Mouse (Mus musculus) CD4-positive, CD25-positive, alpha-beta regulatory T cell, adult 2 months (primary cell): ENCODE data around the gene Slc22a4.
"Not testable (repeated sequence)": the region's sequence is repeated elsewhere in the genome, so short reads cannot be mapped to it uniquely, and the experiment has no call there.

ENCODE experiments used
- DNase-seq: peaks from one replicate; pipeline ENCODE4 v3.0.0-alpha.2; 2012; ENCODE audit warnings: low read depth, low spot score

Slc22a4 gene

DNA sequence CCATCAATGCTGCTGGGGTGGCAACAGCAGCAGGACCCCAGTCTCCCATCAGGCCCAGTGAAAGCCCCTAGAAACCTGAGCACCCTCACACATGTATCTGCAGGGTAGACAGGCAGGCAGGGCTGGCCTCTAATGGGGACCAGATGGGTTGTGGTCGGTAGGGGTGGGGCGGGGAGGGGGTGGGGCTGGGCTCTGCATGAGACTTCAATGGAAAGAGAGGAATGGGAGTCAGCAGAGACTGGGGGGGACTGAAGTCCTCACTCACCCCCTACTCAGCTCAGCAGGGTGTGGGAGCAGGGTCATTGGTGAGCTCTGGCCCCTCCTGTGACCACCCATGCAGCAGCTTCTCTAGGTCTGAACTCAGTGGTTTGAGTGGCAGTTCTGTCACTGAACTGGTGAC is 29.5 kb upstream of the Slc22a4 start:
- no peak for DNase-seq

GRCm38 (mm10) chr11:54056132-54056531 is 28.2 kb upstream of the Slc22a4 start:
- DNase-seq, result no peak

GRCm38 (mm10) chr11:54054257-54054656 is 26.4 kb upstream of the Slc22a4 start:
- DNase-seq, result peak; percentile 66

- no peak for DNase-seq
Observed at GRCm38 (mm10) chr11:54053090-54053489, 25.2 kb upstream of the Slc22a4 start.

DNA sequence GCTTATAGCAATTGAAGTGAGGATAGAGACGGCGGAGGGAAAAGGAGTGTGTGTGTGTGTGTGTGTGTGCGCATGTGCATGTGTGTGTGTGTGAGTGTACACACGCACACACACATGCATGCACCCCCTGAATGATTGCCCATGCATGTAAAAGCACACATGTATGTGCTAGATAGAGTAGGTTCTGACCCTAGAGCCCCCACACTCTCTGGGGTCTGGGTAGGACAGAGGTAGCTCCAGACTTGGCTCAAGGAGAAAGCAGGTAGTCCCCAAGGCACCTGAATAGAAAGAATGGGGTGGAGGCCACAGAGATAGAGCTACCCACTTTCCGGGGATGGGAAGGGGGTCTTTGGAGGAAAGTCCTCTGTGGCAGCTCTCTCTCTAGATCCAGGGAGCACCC is 24.2 kb upstream of the Slc22a4 start:
- DNase-seq, result no peak

DNA sequence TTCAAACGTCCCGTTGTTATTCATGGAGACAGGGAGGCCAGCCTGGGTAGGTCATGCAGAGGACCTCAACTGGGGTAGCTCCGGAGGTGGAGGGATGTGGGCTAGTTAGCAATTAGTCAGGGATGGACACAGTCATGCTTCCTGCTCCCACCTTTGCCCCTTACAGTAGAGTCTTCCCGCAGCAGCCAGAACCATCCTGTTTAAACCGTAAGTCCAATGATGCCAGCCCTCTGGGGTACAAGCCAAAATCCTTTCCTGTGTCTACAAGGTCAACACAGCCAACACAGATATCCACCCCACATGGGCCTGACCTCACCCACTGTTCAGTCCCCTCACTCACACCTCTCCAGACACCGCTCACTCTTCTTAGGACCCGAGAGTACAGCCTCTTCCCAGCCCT is 23.3 kb upstream of the Slc22a4 start:
- no peak for DNase-seq

DNA sequence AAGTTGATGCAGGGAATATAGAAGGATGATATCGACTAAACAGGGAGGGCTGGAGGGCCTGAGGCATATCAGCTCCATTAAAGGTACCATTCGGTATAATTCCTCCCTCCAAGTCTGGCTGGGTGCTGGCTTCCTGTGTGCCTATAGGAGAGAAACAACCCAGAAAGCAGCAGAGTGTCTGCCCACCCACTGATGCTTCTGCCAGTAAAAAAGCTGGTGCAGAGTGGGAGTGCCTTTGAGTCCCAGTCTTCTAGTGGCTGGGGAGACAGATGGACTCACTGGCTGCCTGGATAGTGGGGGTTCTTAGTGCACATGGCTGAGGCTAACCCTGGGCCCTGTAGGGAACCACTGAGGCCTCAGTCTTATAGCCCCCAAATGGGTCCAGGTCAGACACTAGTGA is 22.3 kb upstream of the Slc22a4 start:
- DNase-seq, result no peak

- no peak for DNase-seq
Observed at GRCm38 (mm10) chr11:54040676-54041075, 12.8 kb upstream of the Slc22a4 start.

- DNase-seq, result not testable (repeated sequence)
Observed at GRCm38 (mm10) chr11:54032872-54033271, 5.0 kb upstream of the Slc22a4 start.

GRCm38 (mm10) chr11:54028997-54029396 is 1.1 kb upstream of the Slc22a4 start:
- DNase-seq, result no peak

GRCm38 (mm10) chr11:54027131-54028043 is 503 bp downstream of the Slc22a4 start:
- no peak for DNase-seq

DNA sequence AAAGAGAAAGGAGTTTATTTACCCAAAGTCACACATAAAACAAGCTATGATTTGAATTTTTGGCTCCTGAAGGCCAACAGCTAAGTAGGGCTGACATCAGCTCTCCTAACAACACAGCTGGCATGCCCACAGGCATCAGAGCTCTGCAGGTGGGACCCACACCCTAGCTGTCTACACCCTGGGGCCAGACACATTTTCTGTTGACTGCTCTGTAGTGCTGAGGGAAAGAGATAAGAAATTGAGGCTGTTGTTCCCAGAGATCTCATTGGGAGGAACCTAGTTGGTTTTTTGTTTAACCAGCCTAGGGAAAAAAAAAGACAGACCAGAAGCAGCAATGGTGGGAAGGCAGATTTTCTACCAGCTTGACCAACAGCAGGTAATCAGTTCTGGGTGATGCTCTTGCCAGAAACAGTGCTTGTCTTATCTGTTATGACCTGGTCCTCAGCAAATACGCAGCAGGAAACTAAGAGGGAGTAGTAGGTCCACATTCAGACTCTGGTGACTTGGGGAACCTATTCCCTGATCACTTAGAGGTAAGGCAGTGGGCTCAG is 1.3 kb downstream of the Slc22a4 start:
- no peak for DNase-seq

- DNase-seq, result no peak
Observed at GRCm38 (mm10) chr11:54021396-54022093, 6.3 kb downstream of the Slc22a4 start.

GRCm38 (mm10) chr11:54018893-54019732 is 8.8 kb downstream of the Slc22a4 start:
- no peak for DNase-seq

DNA sequence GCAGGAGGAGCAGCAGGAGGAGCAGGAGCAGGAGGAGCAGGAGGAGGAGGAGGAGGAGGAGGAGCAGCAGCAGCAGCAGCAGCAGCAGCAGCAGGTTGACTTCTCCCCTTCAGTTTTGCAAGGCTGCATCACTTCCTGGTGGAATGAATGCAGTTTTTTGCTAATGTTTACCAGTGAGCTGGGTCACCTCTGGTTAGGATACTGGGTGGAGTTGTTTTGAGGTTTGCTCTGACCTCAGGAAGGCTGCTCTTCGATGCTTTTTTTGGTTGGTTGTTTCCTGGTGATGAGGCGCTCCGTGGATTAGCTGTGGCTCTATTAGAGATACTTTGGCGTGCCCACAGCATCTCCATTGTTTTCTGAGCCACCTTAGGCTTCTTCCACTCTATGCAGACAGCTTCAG is 10.3 kb downstream of the Slc22a4 start:
- no peak for DNase-seq

DNA sequence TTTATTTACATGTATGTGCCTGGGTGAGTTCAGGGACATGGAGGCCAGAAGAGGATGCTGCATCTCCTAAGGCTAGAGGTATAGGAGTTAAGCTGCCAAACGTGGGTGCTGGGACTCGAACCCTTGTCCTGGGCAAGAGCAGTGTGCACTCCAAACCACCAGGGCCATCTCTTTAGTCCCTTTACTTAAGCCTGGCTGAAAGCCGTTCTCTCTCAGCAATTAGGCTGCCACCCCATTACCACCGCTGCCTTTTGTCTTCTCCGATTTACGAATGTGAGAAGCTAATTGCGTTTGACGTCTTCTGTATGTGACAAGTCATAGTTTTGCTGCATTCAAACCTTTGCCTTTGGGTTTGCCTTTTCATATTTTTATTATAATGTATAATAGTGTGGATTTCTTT is 11.8 kb downstream of the Slc22a4 start:
- no peak for DNase-seq

DNA sequence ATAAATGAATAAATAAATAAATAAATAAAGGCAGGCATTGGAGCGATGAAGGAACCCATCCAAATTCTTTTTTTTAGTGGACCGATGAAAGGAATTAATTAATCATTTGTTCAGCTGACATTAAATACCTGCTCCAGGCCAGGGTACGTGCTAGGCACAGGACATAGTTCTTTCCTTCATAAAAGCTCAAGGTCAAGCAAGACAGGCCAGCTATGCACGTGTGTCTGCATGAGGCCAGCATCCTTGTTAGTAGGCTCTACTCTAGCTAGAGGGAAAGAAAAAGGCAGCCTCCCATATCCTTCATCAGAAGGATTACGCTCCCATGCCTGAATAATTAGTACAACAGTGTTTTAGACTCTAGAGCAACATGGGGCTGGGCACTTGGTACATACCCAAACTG is 14.9 kb downstream of the Slc22a4 start:
- no peak for DNase-seq

DNA sequence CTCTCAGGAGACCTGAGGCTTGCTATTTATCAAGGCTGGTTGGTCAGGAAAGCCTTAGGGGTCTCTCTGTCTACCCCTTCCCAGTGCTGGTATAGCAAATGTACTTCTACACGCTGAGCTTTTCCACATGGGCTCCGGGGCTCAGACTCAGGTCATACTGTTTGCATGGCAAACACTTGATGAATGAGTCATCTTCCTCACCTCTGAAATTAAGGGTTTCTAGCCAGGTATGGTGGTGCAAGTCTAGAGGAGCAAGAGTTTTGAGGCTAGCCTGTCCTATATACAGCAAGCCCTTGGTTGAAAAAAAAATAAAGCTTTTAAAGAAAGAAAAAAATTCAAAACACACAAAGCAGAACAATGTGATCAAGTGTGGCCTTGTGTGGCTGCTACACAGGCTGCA is 16.6 kb downstream of the Slc22a4 start:
- no peak for DNase-seq

DNA sequence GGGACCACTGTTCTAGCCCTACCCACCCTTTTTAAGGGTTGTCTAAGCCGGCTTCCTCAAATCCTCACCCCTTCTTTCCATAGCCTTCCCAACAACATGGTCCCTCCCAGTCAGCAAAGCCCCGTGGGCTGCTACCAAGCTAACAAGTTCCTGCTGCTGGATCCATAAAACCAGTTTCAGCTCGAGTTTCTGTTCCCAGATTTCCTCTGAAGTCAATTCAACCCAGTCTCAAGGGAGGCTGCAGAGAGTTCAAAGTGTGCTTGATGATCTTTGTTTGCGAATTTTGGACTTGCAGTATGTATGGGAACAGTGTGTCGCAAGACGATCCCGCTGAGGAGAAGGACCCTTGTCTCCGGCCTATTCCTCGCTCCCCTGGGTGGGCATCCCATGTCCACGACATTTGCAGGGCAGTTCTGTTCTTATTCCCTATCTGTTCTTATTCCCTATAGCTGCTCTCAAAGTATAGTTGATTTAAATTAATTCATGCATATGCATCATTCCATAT is 19.4 kb downstream of the Slc22a4 start:
- no peak for DNase-seq

- DNase-seq, result no peak
Observed at GRCm38 (mm10) chr11:54007717-54008116, 20.2 kb downstream of the Slc22a4 start.

DNA sequence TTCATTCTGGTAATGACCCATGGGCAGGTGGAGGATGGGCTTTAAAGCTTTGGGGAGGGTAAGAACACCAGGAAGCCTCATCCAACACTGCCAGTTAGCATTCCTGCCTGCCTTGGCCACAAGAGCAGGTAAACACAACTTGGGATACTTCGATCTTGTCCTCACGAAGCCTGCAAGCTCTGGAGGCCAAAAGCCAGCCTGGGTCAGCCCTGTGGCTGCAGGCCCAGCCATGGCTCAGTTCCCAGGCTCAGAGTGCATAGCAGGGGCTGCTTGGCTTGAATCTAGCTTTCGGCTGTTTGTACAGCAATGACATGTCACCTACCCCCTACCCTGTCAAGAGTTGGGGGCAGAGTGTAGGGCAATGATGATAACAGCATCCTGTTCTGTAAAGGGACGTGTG is 21.0 kb downstream of the Slc22a4 start:
- DNase-seq, result no peak

- DNase-seq, result not testable (repeated sequence)
Observed at GRCm38 (mm10) chr11:54006362-54006761, 21.5 kb downstream of the Slc22a4 start.
